Mouse (Mus musculus) olfactory bulb, adult 2 months (tissue): ENCODE results near the gene Cplx3. TPM values are rescaled to one million over a fixed set of nuclear protein-coding genes. Genes with fewer than 3 reads are reported as not detected.

ENCODE experiments used
- H3K27ac ChIP-seq: fragments of 200-500 bp; 2 replicates; pipeline ENCODE4 v1.5.1; 2012; ENCODE audit warnings: low read depth, low read length; ENCODE audit not compliant: insufficient read depth
- H3K4me1 ChIP-seq: fragments of 200-500 bp; 2 replicates; pipeline ENCODE4 v1.6.1; 2012; ENCODE audit warnings: low read length; ENCODE audit not compliant: control insufficient read depth, insufficient read depth
- H3K4me3 ChIP-seq: fragments of 200-500 bp; 2 replicates; pipeline ENCODE4 v1.5.1; 2012; ENCODE audit warnings: mild to moderate bottlenecking, low read depth, low read length, moderate library complexity; ENCODE audit not compliant: insufficient read depth
- CTCF ChIP-seq: fragments of 200-500 bp; IDR thresholded peaks from 2 replicates; pipeline ENCODE4 v1.5.1; 2012; ENCODE audit warnings: low read depth, mild to moderate bottlenecking, low read length, moderate library complexity; ENCODE audit not compliant: insufficient read depth
- POLR2A ChIP-seq: fragments of 200-500 bp; IDR thresholded peaks from 2 replicates; pipeline ENCODE4 v1.6.1; 2012; ENCODE audit warnings: mild to moderate bottlenecking, low read depth, low read length, moderate library complexity; ENCODE audit not compliant: insufficient read depth
- WGBS: fragments of 180-500 bp; shearing (Covaris S2); methylation state at CpG from one replicate; pipeline ENCODE4 v1.1.7; 2018; 5-methylcytosine and 5-hydroxymethylcytosine counted together
- polyA plus RNA-seq: library from polyadenylated mRNA; stranded (reverse); fragments of >200 nt; gene quantifications from 2 replicates; pipeline ENCODE4 v1.2.4, GENCODE M21; 2012; ENCODE audit warnings: low replicate concordance; ENCODE audit not compliant: missing spikeins, insufficient read depth, insufficient read length

The Cplx3 gene
- polyA plus RNA-seq, 1 experiment, result not detected

DNA sequence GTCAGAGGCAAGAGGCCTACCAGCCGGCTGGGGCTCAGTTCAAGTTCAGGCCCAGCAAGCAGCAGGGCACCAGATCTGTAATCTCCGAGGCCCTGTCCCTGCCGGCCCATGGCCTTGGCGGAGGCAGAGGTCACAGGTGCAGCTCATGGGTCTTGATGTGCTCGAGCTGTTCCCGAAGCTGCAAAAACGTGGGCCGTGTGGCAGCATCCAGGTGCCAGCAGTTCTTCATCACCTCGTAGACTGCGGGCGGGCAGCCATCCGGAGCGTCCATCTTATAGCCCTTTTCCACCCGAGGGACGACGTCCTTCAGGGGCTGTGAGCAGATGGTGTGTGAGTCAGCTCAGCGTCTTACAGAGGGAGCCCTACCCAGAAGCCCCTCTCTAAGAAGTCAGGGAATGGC is 21.1 kb upstream of the Cplx3 start:
- peaks cover 30% of the 10 kb centered on the region for H3K4me1 ChIP-seq
- TF ChIP-seq CTCF (no peak), POLR2A (no peak)
- WGBS, result 90% methylated on average over 17 of the region's 17 CpGs
- no peak overlapping the region for H3K4me3 ChIP-seq
- H3K27ac ChIP-seq, result no peak overlapping the region

DNA sequence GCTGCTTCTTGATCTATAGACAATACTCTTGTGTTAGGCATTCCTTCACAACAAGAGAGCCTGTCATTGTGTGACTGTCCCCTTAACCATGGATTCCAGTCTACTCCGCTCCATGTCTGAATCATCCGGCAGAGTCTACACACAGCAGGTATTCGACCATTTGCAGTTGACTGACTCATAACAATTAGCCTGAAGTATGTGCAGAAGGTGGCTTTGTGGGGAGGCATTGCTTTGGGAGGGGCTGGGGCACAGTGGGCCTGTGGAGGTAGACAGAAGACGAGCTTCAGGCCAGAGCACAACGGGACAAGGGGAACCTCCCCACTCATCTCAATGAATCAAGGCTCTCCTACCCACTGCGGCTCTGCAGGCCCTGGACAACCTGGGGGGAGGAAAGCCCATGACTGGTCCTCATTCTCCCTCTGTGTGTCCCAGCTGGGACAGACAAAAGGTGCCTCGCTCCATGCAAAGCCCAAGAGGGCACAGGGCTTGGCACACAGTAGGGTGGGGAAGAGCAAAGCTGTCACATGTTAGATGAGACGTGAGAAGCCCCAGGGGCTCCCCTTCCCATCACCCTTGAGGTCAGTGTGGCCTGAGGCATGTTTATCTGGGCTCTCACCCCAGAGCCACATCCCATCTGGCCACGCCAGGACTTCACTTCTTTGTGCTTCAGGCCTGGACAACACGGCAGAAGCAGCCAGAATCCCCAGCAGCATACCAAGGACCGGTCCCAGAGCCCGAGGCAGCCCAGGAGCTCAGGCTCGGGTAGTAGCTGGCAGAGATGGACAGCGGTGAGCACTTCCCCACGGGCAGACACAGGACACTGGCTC is 19.8 kb upstream of the Cplx3 start:
- no peak overlapping the region for H3K27ac ChIP-seq
- no peak overlapping the region for H3K4me3 ChIP-seq
- WGBS, result 58% methylated on average over 15 of the region's 15 CpGs
- H3K4me1 ChIP-seq, result peaks cover 19% of the 10 kb centered on the region
- TF ChIP-seq CTCF (no peak), POLR2A (no peak)

DNA sequence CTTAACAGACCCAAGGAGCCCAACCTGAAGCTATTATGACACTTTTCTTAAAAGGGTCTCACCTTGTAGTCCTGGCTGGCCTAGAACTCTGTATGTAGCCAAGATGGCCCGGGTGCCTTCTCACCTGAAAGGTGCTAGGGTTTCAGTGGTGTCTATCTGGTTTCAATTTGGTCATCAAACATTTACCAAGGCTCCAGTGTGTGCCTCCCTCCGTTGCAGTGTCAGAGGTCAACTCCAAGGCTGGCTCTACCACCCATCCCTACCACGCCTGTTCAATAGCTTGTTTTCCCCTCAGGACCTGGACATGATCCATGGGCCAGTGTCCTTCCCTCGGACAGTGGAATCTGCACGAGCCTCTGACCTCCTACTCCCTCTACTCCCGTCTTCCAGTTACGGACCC is 18.2 kb upstream of the Cplx3 start:
- Histone ChIP-seq H3K4me3 (no peak overlapping the region), H3K4me1 (peaks cover 5% of the 10 kb centered on the region; the same call in 1 of the 2 replicates), H3K27ac (no peak overlapping the region)
- no peak for TF ChIP-seq POLR2A
- no peak for TF ChIP-seq CTCF
- 84% methylated on average over 7 of the region's 7 CpGs for WGBS

DNA sequence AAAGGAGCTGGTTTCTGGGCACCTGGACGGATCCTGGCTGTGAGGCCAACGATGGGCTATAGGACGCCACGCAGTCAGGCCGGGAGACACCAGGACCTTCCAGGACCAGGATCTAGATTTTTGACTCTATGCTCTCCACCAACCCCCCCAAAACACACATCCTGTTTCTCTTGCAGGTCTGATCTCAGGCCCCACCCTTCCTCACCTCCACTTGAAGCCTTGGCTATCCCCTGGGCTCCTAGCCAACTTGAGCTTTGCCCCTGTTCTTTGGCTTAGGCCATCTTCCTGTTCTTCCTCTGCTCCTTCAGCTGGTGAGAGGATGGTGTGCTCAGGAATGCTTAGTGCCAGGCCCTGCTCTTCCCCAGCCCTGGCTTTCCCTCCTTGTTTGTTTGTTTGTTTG is 14.6 kb upstream of the Cplx3 start, which contains the start of gene Lman1l:
Gene Lman1l (minus strand): TSS at position 101 of the 400 bp plus-strand sequence.
- 92% methylated on average over 5 of the region's 5 CpGs for WGBS
- no peak within 1 kb of the TSS for H3K4me3 ChIP-seq
- TF ChIP-seq POLR2A, result no peak
- no peak for TF ChIP-seq CTCF
- H3K4me1 ChIP-seq, result peaks cover 5% of the 10 kb centered on the region; the same call in 1 of the 2 replicates
- H3K27ac ChIP-seq, result no peak within 1 kb of the TSS

DNA sequence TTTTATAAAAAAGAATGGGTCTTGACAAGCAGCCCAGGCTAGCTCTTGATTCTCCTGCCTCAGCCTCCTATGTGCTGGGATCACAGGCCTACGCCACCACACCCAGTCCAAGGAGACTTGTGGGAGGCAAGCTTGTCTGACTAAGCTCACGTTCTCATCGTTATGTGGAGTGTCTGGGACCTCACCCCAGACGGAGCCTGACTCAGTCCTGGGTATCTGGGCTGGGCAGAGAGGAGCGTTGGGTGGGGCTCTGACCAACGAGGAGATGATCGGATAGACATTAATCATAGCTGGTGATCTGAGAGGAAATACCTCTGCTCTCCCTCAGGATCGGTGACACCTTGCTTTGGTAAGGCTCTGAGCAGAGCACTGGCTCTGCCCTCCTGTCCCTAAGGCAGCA is 12.8 kb upstream of the Cplx3 start:
- Histone ChIP-seq H3K4me1 (peaks cover 5% of the 10 kb centered on the region; the same call in 1 of the 2 replicates), H3K4me3 (no peak overlapping the region), H3K27ac (no peak overlapping the region)
- no peak for TF ChIP-seq POLR2A
- TF ChIP-seq CTCF, result no peak
- WGBS, result 77% methylated on average over 8 of the region's 8 CpGs

DNA sequence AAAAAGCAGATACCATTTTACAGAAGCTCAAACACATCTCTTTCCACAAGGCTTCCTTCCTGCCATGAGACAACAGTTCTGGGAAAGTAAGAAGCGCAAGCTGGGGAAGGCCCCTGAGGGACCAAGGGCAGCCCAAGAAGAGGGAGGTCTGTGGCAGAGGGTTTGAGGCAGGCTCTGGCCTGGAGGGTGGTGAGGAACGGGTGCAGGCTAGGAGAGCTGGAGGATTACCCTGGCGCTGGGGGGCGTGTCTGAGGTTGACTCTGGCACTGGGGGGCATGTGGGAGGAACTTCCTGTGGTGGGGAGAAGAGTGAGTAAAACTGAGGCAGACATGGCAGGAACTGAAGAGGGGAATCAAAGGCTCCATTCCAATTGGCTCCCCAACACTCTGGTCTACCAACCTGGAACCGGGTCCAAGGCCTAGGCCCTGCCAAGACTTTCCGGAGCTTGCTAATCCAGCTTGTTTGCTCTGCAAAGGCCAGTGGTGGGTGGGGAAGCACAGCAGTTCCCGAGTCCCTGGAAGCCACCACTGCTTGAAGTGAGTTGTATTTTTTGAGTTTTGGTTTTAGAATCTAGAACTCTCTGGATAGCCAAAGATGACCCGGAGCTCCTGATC is 11.6 kb upstream of the Cplx3 start:
- WGBS, result 66% methylated on average over 8 of the region's 8 CpGs
- no peak for TF ChIP-seq POLR2A
- TF ChIP-seq CTCF, result no peak
- no peak overlapping the region for H3K4me3 ChIP-seq
- H3K4me1 ChIP-seq, result peaks cover 5% of the 10 kb centered on the region; the same call in 1 of the 2 replicates
- H3K27ac ChIP-seq, result no peak overlapping the region

DNA sequence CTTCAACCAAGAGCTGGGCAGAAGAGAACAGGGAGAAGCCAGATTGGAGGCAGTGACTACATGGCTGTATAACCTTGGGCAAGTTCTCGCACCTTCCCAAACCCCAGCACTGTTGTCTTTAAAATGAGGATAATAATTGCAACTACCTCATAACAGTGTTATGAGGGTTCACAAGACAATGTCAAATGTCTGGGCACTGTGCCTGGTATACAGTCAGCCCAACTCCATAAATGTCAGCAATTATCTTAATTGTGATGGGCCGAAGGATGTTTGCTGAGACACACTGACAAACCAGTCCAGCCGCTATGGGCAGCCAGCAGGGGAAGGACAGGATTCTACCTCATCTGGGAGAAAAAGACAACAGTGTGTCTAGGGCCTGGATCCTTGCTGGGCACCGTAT is 8.7 kb upstream of the Cplx3 start:
- TF ChIP-seq CTCF, result no peak
- no peak for TF ChIP-seq POLR2A
- WGBS, result 87% methylated on average over 4 of the region's 4 CpGs
- H3K4me3 ChIP-seq, result no peak overlapping the region
- H3K4me1 ChIP-seq, result peaks cover 5% of the 10 kb centered on the region; the same call in 1 of the 2 replicates
- H3K27ac ChIP-seq, result no peak overlapping the region

DNA sequence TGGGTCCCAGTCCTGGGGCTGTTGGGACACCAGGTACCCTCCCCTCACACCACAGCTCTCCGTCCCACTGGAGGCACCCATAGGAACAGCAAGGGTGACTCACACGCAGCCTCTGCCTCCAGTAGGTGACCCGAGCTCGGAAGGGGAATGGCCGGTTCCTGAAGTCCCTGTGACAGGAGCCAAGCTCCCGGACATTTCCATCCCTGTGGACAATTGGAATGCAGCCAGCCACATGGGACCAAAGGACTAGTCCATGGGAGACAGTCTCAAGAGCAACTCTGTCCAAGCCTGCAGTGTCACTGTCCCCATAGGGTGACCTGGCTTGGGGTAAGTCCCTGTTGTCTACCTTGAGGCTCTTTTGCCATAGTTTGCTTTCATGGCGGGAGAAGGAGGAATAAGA is 7.9 kb upstream of the Cplx3 start:
- Histone ChIP-seq H3K4me3 (no peak overlapping the region), H3K27ac (no peak overlapping the region), H3K4me1 (peaks cover 5% of the 10 kb centered on the region; the same call in 1 of the 2 replicates)
- TF ChIP-seq POLR2A (no peak), CTCF (no peak)
- 71% methylated on average over 7 of the region's 7 CpGs for WGBS

DNA sequence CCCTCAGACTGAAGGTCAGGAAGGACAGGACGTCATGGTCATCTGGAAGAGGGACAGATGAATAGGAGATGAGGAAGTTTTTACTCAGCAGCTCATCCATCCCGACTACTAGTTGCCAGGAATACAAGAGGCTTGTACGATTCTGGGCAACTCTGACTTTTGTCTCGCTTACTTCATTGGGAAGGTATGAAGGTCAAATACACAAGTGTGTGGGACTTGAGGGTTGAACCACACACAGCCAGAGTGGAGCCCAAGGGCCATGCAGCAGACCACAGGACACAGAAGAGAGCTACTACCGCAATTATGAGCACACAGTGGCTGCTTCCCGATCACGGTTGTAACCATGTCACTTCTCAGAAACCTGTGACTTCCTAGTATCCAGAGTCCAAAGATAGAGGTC is 6.5 kb upstream of the Cplx3 start:
- Histone ChIP-seq H3K4me1 (peaks cover 2% of the 10 kb centered on the region; the same call in 1 of the 2 replicates), H3K4me3 (no peak overlapping the region), H3K27ac (no peak overlapping the region)
- WGBS, result 92% methylated on average over 7 of the region's 7 CpGs
- no peak for TF ChIP-seq POLR2A
- no peak for TF ChIP-seq CTCF
